Mouse (Mus musculus) liver, embryonic 13.5 days (tissue): ENCODE measurements around the gene Rab44. TPM values are rescaled to one million over a fixed set of nuclear protein-coding genes. Genes with fewer than 3 reads are reported as not detected.

Experiments
- ATAC-seq: fragments of 200-750 bp; cut with Nextera tagmentation; 2 replicates; pipeline ENCODE4 v1.8.0; 2017; ENCODE audit warnings: low read depth, mild to moderate bottlenecking, moderate number of reproducible peaks, moderate library complexity
- DNase-seq: peaks from one replicate; pipeline ENCODE4 v3.0.0; 2022
- H3K27ac ChIP-seq: fragments of 300-500 bp; sonication (generic); 2 replicates; pipeline ENCODE4 v1.5.1; 2015; ENCODE audit warnings: moderate library complexity, mild to moderate bottlenecking, inconsistent platforms
- H3K27me3 ChIP-seq: fragments of 300-500 bp; sonication (generic); 2 replicates; pipeline ENCODE4 v1.6.1; 2015; ENCODE audit warnings: mild to moderate bottlenecking, inconsistent platforms
- H3K36me3 ChIP-seq: fragments of 300-500 bp; sonication (generic); 2 replicates; pipeline ENCODE4 v1.6.1; 2015; ENCODE audit warnings: mild to moderate bottlenecking, inconsistent platforms
- H3K4me1 ChIP-seq: fragments of 300-500 bp; sonication (generic); replicated peaks from 2 replicates; pipeline ENCODE4 v1.6.1; 2015; ENCODE audit warnings: inconsistent platforms
- H3K4me2 ChIP-seq: fragments of 300-500 bp; sonication (generic); 2 replicates; pipeline ENCODE4 v1.6.1; 2015; ENCODE audit warnings: inconsistent platforms, mild to moderate bottlenecking, moderate library complexity
- H3K4me3 ChIP-seq: fragments of 300-500 bp; sonication (generic); replicated peaks from 2 replicates; pipeline ENCODE4 v1.5.1; 2015; ENCODE audit warnings: mild to moderate bottlenecking, inconsistent platforms
- H3K9ac ChIP-seq: fragments of 300-500 bp; sonication (generic); 2 replicates; pipeline ENCODE4 v1.6.1; 2015; ENCODE audit warnings: mild to moderate bottlenecking, inconsistent platforms
- H3K9me3 ChIP-seq: fragments of 300-500 bp; sonication (generic); replicated peaks from 2 replicates; pipeline ENCODE4 v1.6.1; 2016; ENCODE audit warnings: inconsistent platforms
- WGBS: fragments of 180-500 bp; shearing (Covaris S2); methylation state at CpG from one replicate; pipeline ENCODE4 v1.1.7; 2015; ENCODE audit not compliant: insufficient replicate concordance; 5-methylcytosine and 5-hydroxymethylcytosine counted together
- polyA plus RNA-seq: library from polyadenylated mRNA; unstranded; fragments of >200 nt; fragmentation: Nextera tagmentation; extraction: Ambion mirVana; gene quantifications from 2 replicates; pipeline ENCODE4 v1.2.1, GENCODE M21; 2015

The Rab44 gene
- polyA plus RNA-seq, 1 experiment from 2014 or later: 5.3 TPM

- WGBS: 82% methylated on average over 15 of the region's 15 CpGs
- H3K4me1 ChIP-seq: 0 out of 2 replicates have a peak, but pooled peaks cover under 1% of the 10 kb centered on the region
- no peaks in the 10 kb centered on the region for H3K9me3 ChIP-seq
- no peaks in the 10 kb centered on the region for H3K27me3 ChIP-seq
- no peak for DNase-seq
- H3K27ac ChIP-seq: no peak overlapping the region
- no peak overlapping the region for H3K4me2 ChIP-seq
- no peak overlapping the region for H3K9ac ChIP-seq
- ATAC-seq: no peak
- H3K4me3 ChIP-seq: no peak overlapping the region
- no peaks in the 10 kb centered on the region for H3K36me3 ChIP-seq
Observed at GRCm38 (mm10) chr17:29158899-29159298, 45.0 kb downstream of the Rab44 start.

- DNase-seq (no peak), ATAC-seq (no peak)
- Histone ChIP-seq H3K27ac (no peak overlapping the region), H3K4me1 (peaks cover 4% of the 10 kb centered on the region), H3K4me2 (no peak overlapping the region), H3K9me3 (no peaks in the 10 kb centered on the region), H3K36me3 (no peaks in the 10 kb centered on the region), H3K9ac (no peak overlapping the region), H3K27me3 (0 out of 2 replicates have a peak, but pooled peaks cover under 1% of the 10 kb centered on the region), H3K4me3 (no peak overlapping the region)
- WGBS: 79% methylated on average over 5 of the region's 5 CpGs
Observed at GRCm38 (mm10) chr17:29159320-29159719, 45.4 kb downstream of the Rab44 start.

GRCm38 (mm10) chr17:29159743-29160455 is 46.0 kb downstream of the Rab44 start:
- Histone ChIP-seq H3K27ac (no peak overlapping the region), H3K4me3 (no peak overlapping the region), H3K4me2 (no peak overlapping the region), H3K4me1 (peaks cover 10% of the 10 kb centered on the region), H3K27me3 (0 out of 2 replicates have a peak, but pooled peaks cover 4% of the 10 kb centered on the region), H3K36me3 (no peaks in the 10 kb centered on the region), H3K9ac (no peak overlapping the region), H3K9me3 (no peaks in the 10 kb centered on the region)
- 73% methylated on average over 16 of the region's 16 CpGs for WGBS
- DNase-seq (no peak), ATAC-seq (no peak)

GRCm38 (mm10) chr17:29162334-29162733 is 48.4 kb downstream of the Rab44 start:
- no peak overlapping the region for H3K4me3 ChIP-seq
- no peaks in the 10 kb centered on the region for H3K9me3 ChIP-seq
- H3K36me3 ChIP-seq: no peaks in the 10 kb centered on the region
- H3K4me1 ChIP-seq: peaks cover 25% of the 10 kb centered on the region
- H3K27me3 ChIP-seq: 0 out of 2 replicates have a peak, but pooled peaks cover 4% of the 10 kb centered on the region
- H3K4me2 ChIP-seq: no peak overlapping the region
- no peak overlapping the region for H3K27ac ChIP-seq
- ATAC-seq (no peak), DNase-seq (no peak)
- no peak overlapping the region for H3K9ac ChIP-seq
- WGBS: 85% methylated on average over 13 of the region's 13 CpGs

GRCm38 (mm10) chr17:29164469-29165111 is 50.6 kb downstream of the Rab44 start:
- ATAC-seq: no peak
- H3K9me3 ChIP-seq: no peaks in the 10 kb centered on the region

GRCm38 (mm10) chr17:29165452-29165851 is 51.5 kb downstream of the Rab44 start:
- Histone ChIP-seq H3K4me2 (no peak overlapping the region), H3K9me3 (no peaks in the 10 kb centered on the region), H3K4me3 (no peak overlapping the region), H3K27ac (no peak overlapping the region), H3K4me1 (peaks cover 25% of the 10 kb centered on the region), H3K9ac (no peak overlapping the region), H3K27me3 (0 out of 2 replicates have a peak, but pooled peaks cover 4% of the 10 kb centered on the region), H3K36me3 (no peaks in the 10 kb centered on the region)
- 11% methylated on average over 6 of the region's 6 CpGs for WGBS
- peak; percentile 65 for ATAC-seq
- DNase-seq: peak; percentile 33

More at GRCm38 (mm10) chr17:29164469-29165111, 50.6 kb downstream of the Rab44 start:
- H3K36me3 ChIP-seq: no peaks in the 10 kb centered on the region
- H3K27ac ChIP-seq: no peak overlapping the region
- no peak for DNase-seq
- peaks cover 25% of the 10 kb centered on the region for H3K4me1 ChIP-seq
- 9% methylated on average over 17 of the region's 17 CpGs for WGBS
- H3K4me3 ChIP-seq: no peak overlapping the region
- H3K9ac ChIP-seq: no peak overlapping the region; the same call in 1 of the 2 replicates
- 0 out of 2 replicates have a peak, but pooled peaks cover 4% of the 10 kb centered on the region for H3K27me3 ChIP-seq
- H3K4me2 ChIP-seq: peak overlapping the region; percentile 26

GRCm38 (mm10) chr17:29165967-29166578 is 52.1 kb downstream of the Rab44 start:
- Histone ChIP-seq H3K9me3 (no peaks in the 10 kb centered on the region), H3K4me2 (no peak overlapping the region), H3K36me3 (no peaks in the 10 kb centered on the region), H3K4me1 (peaks cover 25% of the 10 kb centered on the region), H3K27me3 (0 out of 2 replicates have a peak, but pooled peaks cover 4% of the 10 kb centered on the region), H3K4me3 (no peak overlapping the region), H3K9ac (no peak overlapping the region), H3K27ac (no peak overlapping the region)
- DNase-seq (no peak), ATAC-seq (no peak)
- 58% methylated on average over 8 of the region's 8 CpGs for WGBS

- Histone ChIP-seq H3K9ac (no peak overlapping the region), H3K4me2 (no peak overlapping the region), H3K9me3 (no peaks in the 10 kb centered on the region), H3K27ac (no peak overlapping the region), H3K36me3 (no peaks in the 10 kb centered on the region), H3K27me3 (0 out of 2 replicates have a peak, but pooled peaks cover 4% of the 10 kb centered on the region), H3K4me3 (no peak overlapping the region), H3K4me1 (peaks cover 37% of the 10 kb centered on the region)
- 47% methylated on average over 6 of the region's 6 CpGs for WGBS
- ATAC-seq: no peak
- no peak for DNase-seq
Observed at GRCm38 (mm10) chr17:29167371-29167770, 53.4 kb downstream of the Rab44 start.

- H3K27ac ChIP-seq: no peak overlapping the region
- H3K4me2 ChIP-seq: no peak overlapping the region
- H3K36me3 ChIP-seq: no peaks in the 10 kb centered on the region
- H3K9me3 ChIP-seq: no peaks in the 10 kb centered on the region
- DNase-seq: no peak
- ATAC-seq: no peak
- no peak overlapping the region for H3K4me3 ChIP-seq
- WGBS: 58% methylated on average over 4 of the region's 4 CpGs
- peaks cover 38% of the 10 kb centered on the region for H3K4me1 ChIP-seq
- H3K27me3 ChIP-seq: 0 out of 2 replicates have a peak, but pooled peaks cover 4% of the 10 kb centered on the region
- no peak overlapping the region for H3K9ac ChIP-seq
Observed at GRCm38 (mm10) chr17:29168438-29168837, 54.5 kb downstream of the Rab44 start.

GRCm38 (mm10) chr17:29168996-29169601 is 55.2 kb downstream of the Rab44 start:
- Histone ChIP-seq H3K9ac (no peak overlapping the region), H3K36me3 (no peaks in the 10 kb centered on the region), H3K9me3 (no peaks in the 10 kb centered on the region), H3K27ac (no peak overlapping the region), H3K27me3 (0 out of 2 replicates have a peak, but pooled peaks cover 4% of the 10 kb centered on the region), H3K4me3 (no peak overlapping the region), H3K4me1 (peaks cover 36% of the 10 kb centered on the region), H3K4me2 (no peak overlapping the region)
- ATAC-seq (no peak), DNase-seq (no peak)
- WGBS: 61% methylated on average over 12 of the region's 12 CpGs

GRCm38 (mm10) chr17:29170431-29171000 is 56.6 kb downstream of the Rab44 start:
- H3K4me2 ChIP-seq: no peak overlapping the region
- peaks cover 22% of the 10 kb centered on the region for H3K4me1 ChIP-seq
- DNase-seq (no peak), ATAC-seq (no peak)
- H3K27ac ChIP-seq: no peak overlapping the region
- no peaks in the 10 kb centered on the region for H3K27me3 ChIP-seq
- H3K9ac ChIP-seq: no peak overlapping the region
- no peak overlapping the region for H3K4me3 ChIP-seq
- no peaks in the 10 kb centered on the region for H3K9me3 ChIP-seq
- WGBS: 51% methylated on average over 14 of the region's 14 CpGs
- no peaks in the 10 kb centered on the region for H3K36me3 ChIP-seq
